In the genomic region with DNA sequence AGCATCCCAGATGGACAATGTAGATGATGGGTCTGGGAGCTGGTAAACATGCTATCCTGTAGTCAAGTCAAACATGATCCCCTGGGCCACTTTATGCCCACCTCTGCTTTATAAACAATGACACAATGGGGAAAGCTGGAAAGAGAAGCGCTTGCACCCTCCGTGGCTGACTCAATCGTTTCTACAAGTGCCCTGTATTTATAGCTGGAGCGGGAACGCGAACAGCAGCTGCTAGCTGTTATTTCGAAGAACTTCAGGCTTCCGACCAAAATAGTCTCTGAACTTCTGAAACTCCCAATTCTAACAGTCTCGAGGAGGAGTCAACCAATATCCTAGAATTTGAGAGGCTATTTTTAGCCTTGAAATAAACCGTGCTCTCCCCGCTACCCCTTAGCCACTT, we compare ENCODE assay signal across 25 mouse cellular contexts.
DNase-seq lines count a peak whose midpoint lies in the region; ATAC-seq and TF ChIP-seq lines count a peak whose summit lies in the region.
"Had no signal": no experiment of that assay in that cellular context is flagged by ENCODE, and none has a peak within 500 bp of the region (broad histone marks: within the 10 kb centered on the region; RNA-seq: fewer than 3 reads in every experiment).

No protein-coding gene starts in this region.

- H3K4me2 ChIP-seq in kidney, postnatal 0 days (ENCODE audit: low read length) = no peak overlapping the region
- no peak overlapping the region for H3K4me2 ChIP-seq in hindbrain, postnatal 0 days (ENCODE audit: low read depth, low read length)
- no peak overlapping the region for H3K4me2 ChIP-seq in midbrain, postnatal 0 days (ENCODE audit: low read depth, low read length, poor library complexity, severe bottlenecking)
- H3K4me2 ChIP-seq: hindbrain, embryonic 15.5 days; limb, embryonic 12.5 days; liver, embryonic 13.5 days; lung, embryonic 14.5 days had no signal

- H3K27ac ChIP-seq in kidney, postnatal 0 days = no peak overlapping the region
- no peak overlapping the region for H3K27ac ChIP-seq in hindbrain, postnatal 0 days
- no peak overlapping the region for H3K27ac ChIP-seq in midbrain, postnatal 0 days (ENCODE audit: low read depth, low read length)
- H3K27ac ChIP-seq: heart, adult 2 months; hindbrain, embryonic 15.5 days; limb, embryonic 12.5 days; liver, embryonic 13.5 days; midbrain, embryonic 10.5 days had no signal

- WGBS in kidney, postnatal 0 days = 74% methylated on average over 11 of the region's 11 CpGs
- WGBS in hindbrain, postnatal 0 days = 92% methylated on average over 11 of the region's 11 CpGs
- WGBS in midbrain, postnatal 0 days = 88% methylated on average over 11 of the region's 11 CpGs

- intact Hi-C loops in left cerebral cortex, postnatal 25 days (cut with DNase I) = no loop called here

- no peak for TF ChIP-seq CTCF in kidney, postnatal 0 days (IDR thresholded peaks at IDR 0.05; ENCODE audit: low read depth)
- no peak for TF ChIP-seq CTCF in hindbrain, postnatal 0 days (IDR thresholded peaks at IDR 0.05; ENCODE audit: low read depth)
- no peak for TF ChIP-seq CTCF in midbrain, postnatal 0 days (IDR thresholded peaks at IDR 0.05)

- no peak overlapping the region for H3K9ac ChIP-seq in kidney, postnatal 0 days (ENCODE audit: low read depth, low read length)
- no peak overlapping the region for H3K9ac ChIP-seq in hindbrain, postnatal 0 days (replicated peaks; ENCODE audit: low read length)
- no peak overlapping the region for H3K9ac ChIP-seq in midbrain, postnatal 0 days (replicated peaks; ENCODE audit: low read length, poor library complexity, severe bottlenecking)
- H3K9ac ChIP-seq: hindbrain, embryonic 15.5 days; limb, embryonic 12.5 days; liver, embryonic 13.5 days; lung, embryonic 14.5 days had no signal

- peak; percentile 38 for DNase-seq in kidney, postnatal 0 days (ENCODE audit: low spot score)
- DNase-seq in kidney, adult 11 months = no peak
- peak; percentile 2 for DNase-seq in testis, postnatal 10 days (ENCODE audit: low spot score)
- no peak for DNase-seq in testis, postnatal 14 days (ENCODE audit: low spot score)
- DNase-seq in left cerebral cortex, postnatal 25 days (ENCODE audit: low spot score in 2 of 2) = peak; percentile 50 to 80
- DNase-seq in telencephalon, adult 2 months (ENCODE audit: low read depth, low spot score) = peak; percentile 74
- no peak for DNase-seq in hindbrain, postnatal 0 days (ENCODE audit: low spot score)
- no peak for DNase-seq in midbrain, postnatal 0 days (ENCODE audit: low spot score)
- DNase-seq: adrenal gland, postnatal 36 days; cerebellum, adult 18-20 months; cerebellum, postnatal 36 days; gastrocnemius, postnatal 14 days; heart, adult 2 months; heart, postnatal 36 days; kidney, postnatal 14 days; liver, embryonic 13.5 days; lung, embryonic 14.5 days; lung, postnatal 4 days; thymus, postnatal 14 days had no signal

- no peaks in the 10 kb centered on the region for H3K9me3 ChIP-seq in kidney, postnatal 0 days (replicated peaks; ENCODE audit: low read length)
- H3K9me3 ChIP-seq in hindbrain, postnatal 0 days (ENCODE audit: low read length) = no peaks in the 10 kb centered on the region
- H3K9me3 ChIP-seq in midbrain, postnatal 0 days (ENCODE audit: low read length) = no peaks in the 10 kb centered on the region
- H3K9me3 ChIP-seq: hindbrain, embryonic 15.5 days; limb, embryonic 12.5 days; liver, embryonic 13.5 days; midbrain, embryonic 10.5 days had no signal

- no peaks in the 10 kb centered on the region for H3K27me3 ChIP-seq in kidney, postnatal 0 days (ENCODE audit: insufficient read depth, low read length)
- no peaks in the 10 kb centered on the region for H3K27me3 ChIP-seq in hindbrain, postnatal 0 days (ENCODE audit: insufficient read depth, low read length)
- no peaks in the 10 kb centered on the region for H3K27me3 ChIP-seq in midbrain, postnatal 0 days (ENCODE audit: insufficient read depth, low read length)
- H3K27me3 ChIP-seq: hindbrain, embryonic 15.5 days; limb, embryonic 12.5 days; liver, embryonic 13.5 days had no signal

- H3K36me3 ChIP-seq in kidney, postnatal 0 days (ENCODE audit: insufficient read depth, low read length) = no peaks in the 10 kb centered on the region
- no peaks in the 10 kb centered on the region for H3K36me3 ChIP-seq in hindbrain, postnatal 0 days (ENCODE audit: insufficient read depth, low read length)
- H3K36me3 ChIP-seq in midbrain, postnatal 0 days (ENCODE audit: insufficient read depth, low read length) = no peaks in the 10 kb centered on the region
- H3K36me3 ChIP-seq: hindbrain, embryonic 15.5 days; limb, embryonic 12.5 days; liver, embryonic 13.5 days; midbrain, embryonic 10.5 days had no signal

- ATAC-seq in kidney, postnatal 0 days (replicated peaks; ENCODE audit: low FRiP score, low read depth) = no peak
- ATAC-seq in hindbrain, postnatal 0 days = no peak
- no peak for ATAC-seq in midbrain, postnatal 0 days (ENCODE audit: low FRiP score)
- ATAC-seq: forebrain, embryonic 14.5 days; intestine, embryonic 16.5 days had no signal

- no peak overlapping the region for H3K4me3 ChIP-seq in kidney, postnatal 0 days (replicated peaks; ENCODE audit: low read depth, low read length)
- no peak overlapping the region for H3K4me3 ChIP-seq in hindbrain, postnatal 0 days (ENCODE audit: low read length)
- H3K4me3 ChIP-seq in midbrain, postnatal 0 days (ENCODE audit: low read depth, low read length) = no peak overlapping the region
- H3K4me3 ChIP-seq: erythroblast, embryonic 14.5 days; heart, adult 2 months; hindbrain, embryonic 15.5 days; limb, embryonic 12.5 days; liver, embryonic 13.5 days; midbrain, embryonic 10.5 days had no signal

- no peaks in the 10 kb centered on the region for H3K4me1 ChIP-seq in kidney, postnatal 0 days (replicated peaks; ENCODE audit: insufficient read depth, low read length)
- H3K4me1 ChIP-seq in hindbrain, postnatal 0 days (ENCODE audit: insufficient read depth, low read length) = no peaks in the 10 kb centered on the region
- H3K4me1 ChIP-seq in midbrain, postnatal 0 days (ENCODE audit: insufficient read depth, low read length) = no peaks in the 10 kb centered on the region
- H3K4me1 ChIP-seq: hindbrain, embryonic 15.5 days; liver, embryonic 13.5 days; midbrain, embryonic 10.5 days had no signal

Comparison
In these comparisons a context has a peak if more than half of its experiments do, and no peak if none do; other contexts are left out.
1. DNase-seq: peak in kidney, postnatal 0 days (single experiment), testis, postnatal 10 days (single experiment), left cerebral cortex, postnatal 25 days (2 of 2) and telencephalon, adult 2 months (single experiment); none in kidney, adult 11 months (single experiment), testis, postnatal 14 days (single experiment), hindbrain, postnatal 0 days (single experiment) and midbrain, postnatal 0 days (single experiment).